Mouse (Mus musculus) stomach, embryonic 16.5 days (tissue): ENCODE measurements at regions not wholly inside any gene's neighbourhood (a gene's known extent, or its start where the extent isn't known, plus 50 kb on each side); places are given as distances from the start of the nearest gene placed in this dataset.
A peak's percentile ranks its signal among the peaks of the same experiment; 100 is the strongest.

Source experiments
- ATAC-seq: fragments of 200-750 bp; cut with Nextera tagmentation; 2 replicates; pipeline ENCODE4 v1.8.0; 2017; ENCODE audit warnings: moderate number of reproducible peaks, moderate TSS enrichment; ENCODE audit not compliant: insufficient read depth, low FRiP score
- H3K27ac ChIP-seq: fragments of 300-500 bp; sonication (generic); 2 replicates; pipeline ENCODE4 v1.5.1; 2014; ENCODE audit warnings: low read length
- H3K27me3 ChIP-seq: fragments of 300-500 bp; sonication (generic); 2 replicates; pipeline ENCODE4 v1.6.1; 2014; ENCODE audit warnings: low read length, control low read depth, mixed read lengths; ENCODE audit not compliant: control insufficient read depth, insufficient read depth
- H3K36me3 ChIP-seq: fragments of 300-500 bp; sonication (generic); 2 replicates; pipeline ENCODE4 v1.6.1; 2014; ENCODE audit warnings: low read length; ENCODE audit not compliant: control insufficient read depth, insufficient read depth
- H3K4me1 ChIP-seq: fragments of 300-500 bp; sonication (generic); 2 replicates; pipeline ENCODE4 v1.6.1; 2014; ENCODE audit warnings: low read length, control low read depth, mixed read lengths; ENCODE audit not compliant: control insufficient read depth, insufficient read depth
- H3K4me2 ChIP-seq: fragments of 300-500 bp; sonication (generic); 2 replicates; pipeline ENCODE4 v1.6.1; 2014; ENCODE audit warnings: low read depth, low read length, mixed read lengths
- H3K4me3 ChIP-seq: fragments of 300-500 bp; sonication (generic); replicated peaks from 2 replicates; pipeline ENCODE4 v1.5.1; 2014; ENCODE audit warnings: mild to moderate bottlenecking, low read length
- H3K9ac ChIP-seq: fragments of 300-500 bp; sonication (generic); 2 replicates; pipeline ENCODE4 v1.6.1; 2014; ENCODE audit warnings: low read length
- H3K9me3 ChIP-seq: fragments of 300-500 bp; sonication (generic); replicated peaks from 2 replicates; pipeline ENCODE4 v1.6.1; 2016; ENCODE audit warnings: low read length, control low read depth; ENCODE audit not compliant: control insufficient read depth
- WGBS: fragments of 180-500 bp; shearing (Covaris S2); extraction: QIAGEN DNeasy Blood & Tissue Kit; methylation state at CpG from one replicate; pipeline ENCODE4 v1.1.7; 2014; 5-methylcytosine and 5-hydroxymethylcytosine counted together

- H3K9me3 ChIP-seq: 0 out of 2 replicates have a peak, but pooled peaks cover 3% of the 10 kb centered on the region
- no peaks in the 10 kb centered on the region for H3K27me3 ChIP-seq
- H3K4me2 ChIP-seq: no peak overlapping the region
- H3K9ac ChIP-seq: no peak overlapping the region
- 63% methylated on average over 1 of the region's 1 CpGs for WGBS
- no peak for ATAC-seq
- H3K4me3 ChIP-seq: no peak overlapping the region
- H3K4me1 ChIP-seq: no peaks in the 10 kb centered on the region
- H3K27ac ChIP-seq: no peak overlapping the region
- no peaks in the 10 kb centered on the region for H3K36me3 ChIP-seq
These were observed 369.1 kb upstream of the Zfp703 start for GRCm38 (mm10) chr8:26608001-26608400.

GRCm38 (mm10) chr8:26608588-26608987 lies 368.5 kb upstream of the Zfp703 start:
- Histone ChIP-seq H3K27me3 (no peaks in the 10 kb centered on the region), H3K9me3 (0 out of 2 replicates have a peak, but pooled peaks cover 3% of the 10 kb centered on the region), H3K9ac (no peak overlapping the region), H3K4me1 (no peaks in the 10 kb centered on the region), H3K4me3 (no peak overlapping the region), H3K27ac (no peak overlapping the region), H3K4me2 (no peak overlapping the region), H3K36me3 (no peaks in the 10 kb centered on the region)
- no peak for ATAC-seq
- WGBS: 56% methylated on average over 3 of the region's 3 CpGs

- H3K27me3 ChIP-seq: no peaks in the 10 kb centered on the region
- 0 out of 2 replicates have a peak, but pooled peaks cover 3% of the 10 kb centered on the region for H3K9me3 ChIP-seq
- no peak overlapping the region for H3K4me3 ChIP-seq
- no peak overlapping the region for H3K27ac ChIP-seq
- no peak overlapping the region for H3K4me2 ChIP-seq
- no peaks in the 10 kb centered on the region for H3K4me1 ChIP-seq
- no peak for ATAC-seq
- H3K9ac ChIP-seq: no peak overlapping the region
- H3K36me3 ChIP-seq: no peaks in the 10 kb centered on the region
These were observed 365.0 kb upstream of the Zfp703 start for GRCm38 (mm10) chr8:26612153-26612552.

- Histone ChIP-seq H3K27me3 (no peaks in the 10 kb centered on the region), H3K9ac (no peak overlapping the region), H3K9me3 (no peaks in the 10 kb centered on the region), H3K36me3 (no peaks in the 10 kb centered on the region), H3K4me1 (peaks cover 20% of the 10 kb centered on the region), H3K27ac (peak overlapping the region; percentile 8; the same call in 1 of the 2 replicates), H3K4me2 (peak overlapping the region; percentile 26; the same call in 1 of the 2 replicates), H3K4me3 (0 out of 2 replicates have a peak overlapping the region, but pooled peaks have one; percentile 0)
- 18% methylated on average over 12 of the region's 12 CpGs for WGBS
- ATAC-seq: peak; percentile 78; the same call in 1 of the 2 replicates
These were observed 354.6 kb upstream of the Zfp703 start for GRCm38 (mm10) chr8:26622311-26623052.

- Histone ChIP-seq H3K9me3 (no peaks in the 10 kb centered on the region), H3K27ac (no peak overlapping the region), H3K9ac (no peak overlapping the region), H3K4me1 (peaks cover 23% of the 10 kb centered on the region), H3K4me2 (no peak overlapping the region; the same call in 1 of the 2 replicates), H3K36me3 (no peaks in the 10 kb centered on the region), H3K27me3 (no peaks in the 10 kb centered on the region), H3K4me3 (no peak overlapping the region)
- 51% methylated on average over 14 of the region's 14 CpGs for WGBS
- ATAC-seq: no peak
These were observed 350.9 kb upstream of the Zfp703 start for GRCm38 (mm10) chr8:26626186-26626585.

GRCm38 (mm10) chr8:26626651-26627077 lies 350.5 kb upstream of the Zfp703 start:
- Histone ChIP-seq H3K27ac (0 out of 2 replicates have a peak overlapping the region, but pooled peaks have one; percentile 13), H3K36me3 (no peaks in the 10 kb centered on the region), H3K9ac (peak overlapping the region; percentile 14; the same call in 1 of the 2 replicates), H3K4me3 (no peak overlapping the region), H3K4me2 (peak overlapping the region; percentile 9; the same call in 1 of the 2 replicates), H3K4me1 (peaks cover 23% of the 10 kb centered on the region), H3K9me3 (no peaks in the 10 kb centered on the region), H3K27me3 (no peaks in the 10 kb centered on the region)
- no peak for ATAC-seq
- 44% methylated on average over 17 of the region's 17 CpGs for WGBS

- Histone ChIP-seq H3K27me3 (no peaks in the 10 kb centered on the region), H3K9me3 (no peaks in the 10 kb centered on the region), H3K4me3 (no peak overlapping the region), H3K27ac (no peak overlapping the region), H3K36me3 (no peaks in the 10 kb centered on the region), H3K9ac (no peak overlapping the region; the same call in 1 of the 2 replicates), H3K4me1 (peaks cover 17% of the 10 kb centered on the region), H3K4me2 (0 out of 2 replicates have a peak overlapping the region, but pooled peaks have one; percentile 9)
- 28% methylated on average over 18 of the region's 18 CpGs for WGBS
- peak; percentile 32; the same call in 1 of the 2 replicates for ATAC-seq
These were observed 349.8 kb upstream of the Zfp703 start for GRCm38 (mm10) chr8:26627191-26627891.

- H3K27me3 ChIP-seq: no peaks in the 10 kb centered on the region
- WGBS: 86% methylated on average over 2 of the region's 2 CpGs
These were observed 346.6 kb upstream of the Zfp703 start for GRCm38 (mm10) chr8:26630544-26630943.

GRCm38 (mm10) chr8:26635701-26636100 lies 341.4 kb upstream of the Zfp703 start:
- 45% methylated on average over 1 of the region's 1 CpGs for WGBS
- H3K4me3 ChIP-seq: no peak overlapping the region
- H3K9me3 ChIP-seq: no peaks in the 10 kb centered on the region
- no peaks in the 10 kb centered on the region for H3K27me3 ChIP-seq
- no peaks in the 10 kb centered on the region for H3K36me3 ChIP-seq
- no peak overlapping the region for H3K4me2 ChIP-seq
- ATAC-seq: no peak
- no peaks in the 10 kb centered on the region for H3K4me1 ChIP-seq
- H3K27ac ChIP-seq: no peak overlapping the region
- no peak overlapping the region for H3K9ac ChIP-seq

More at GRCm38 (mm10) chr8:26630544-26630943, 346.6 kb upstream of the Zfp703 start:
- Histone ChIP-seq H3K27ac (no peak overlapping the region), H3K9ac (no peak overlapping the region), H3K9me3 (no peaks in the 10 kb centered on the region), H3K4me3 (no peak overlapping the region), H3K36me3 (no peaks in the 10 kb centered on the region), H3K4me2 (no peak overlapping the region), H3K4me1 (peaks cover 11% of the 10 kb centered on the region)
- no peak for ATAC-seq
